Mouse (Mus musculus) heart, postnatal 36 days (tissue): Measurements from ENCODE around the gene Parp6. TPM values are rescaled to one million over a fixed set of nuclear protein-coding genes. Genes with fewer than 3 reads are reported as not detected.

ENCODE experiments used
- DNase-seq, 2 experiments: peaks; one replicate each; pipeline ENCODE4 v3.0.0; 2021 to 2022
- intact Hi-C: fragments of 180-260 bp; cut with DNase I; formaldehyde crosslinking; loops from one replicate; pipeline ENCODE4 v1.15.1; 2025
- total RNA-seq, 2 experiments: library from RNA; stranded (reverse); gene quantifications; 2 replicates each; pipeline ENCODE4 v1.2.3; 2021

Gene Parp6
- total RNA-seq, 2 experiments from 2014 or later, result 16.8 to 21.9 TPM

GRCm38 (mm10) chr9:59675598-59675997 lies 58.5 kb downstream of the Parp6 start:
- no peak for DNase-seq

GRCm38 (mm10) chr9:59678313-59678712 lies 61.2 kb downstream of the Parp6 start:
- intact Hi-C loops, result loop anchor here (2.0 to 5.0 kb wide), 2 partner anchors 41 to 112 kb away; no protein-coding TSS in a partner anchor
- no peak for DNase-seq

More at GRCm38 (mm10) chr9:59675598-59675997, 58.5 kb downstream of the Parp6 start:
- intact Hi-C loops, result loop anchor here (2.0 to 5.0 kb wide), 2 partner anchors 15 to 38 kb away; no protein-coding TSS in a partner anchor

GRCm38 (mm10) chr9:59679678-59680533 lies 62.8 kb downstream of the Parp6 start, which contains the start of gene Gramd2:
Gene Gramd2, plus strand, starts transcription at chr9:59680144.
- DNase-seq, result peak; percentile 69 to 70
- intact Hi-C loops, result loop anchor here (2.0 to 5.0 kb wide), 2 partner anchors 43 to 113 kb away; no protein-coding TSS in a partner anchor

- intact Hi-C loops, result no loop called here
- no peak for DNase-seq
Measured at GRCm38 (mm10) chr9:59680534-59680875, 63.4 kb downstream of the Parp6 start.

GRCm38 (mm10) chr9:59684020-59684419 lies 66.9 kb downstream of the Parp6 start:
- intact Hi-C loops, result no loop called here
- no peak for DNase-seq

- DNase-seq, result no peak
- intact Hi-C loops, result no loop called here
Measured at GRCm38 (mm10) chr9:59687416-59688046, 70.4 kb downstream of the Parp6 start.

GRCm38 (mm10) chr9:59691635-59692094 lies 74.6 kb downstream of the Parp6 start:
- intact Hi-C loops, result no loop called here
- DNase-seq, result peak; percentile 81 to 84

GRCm38 (mm10) chr9:59692145-59692544 lies 75.1 kb downstream of the Parp6 start:
- intact Hi-C loops, result no loop called here
- DNase-seq, result no peak

- intact Hi-C loops, result no loop called here
- DNase-seq, result no peak
Measured at GRCm38 (mm10) chr9:59694571-59695450, 77.7 kb downstream of the Parp6 start.

- intact Hi-C loops, result no loop called here
- no peak for DNase-seq
Measured at GRCm38 (mm10) chr9:59695451-59695813, 78.3 kb downstream of the Parp6 start.

GRCm38 (mm10) chr9:59696381-59696780 lies 79.3 kb downstream of the Parp6 start:
- intact Hi-C loops, result no loop called here
- no peak for DNase-seq

Other genes with a start within 250 kb of the Parp6 start
- 10 to 100 TPM; 77.6 to 83.7 TPM for gene Arih1, start 130.7 kb upstream of the Parp6 start, total RNA-seq
- gene Hexa, start 77.7 kb upstream of the Parp6 start, total RNA-seq, result 10 to 100 TPM; 43.9 to 47.0 TPM
- gene Tmem202, start 77.4 kb upstream of the Parp6 start, total RNA-seq, result under 1 TPM; 0.28 to 0.57 TPM
- not detected for gene Celf6, start 39.4 kb upstream of the Parp6 start, total RNA-seq
- gene Pkm, start 39.1 kb downstream of the Parp6 start, total RNA-seq, result 1,000 to 10,000 TPM; 1,087 to 1,168 TPM
- not detected for gene Gramd2, start 62.9 kb downstream of the Parp6 start, total RNA-seq
- 1 to 10 TPM; 7.9 to 9.6 TPM for gene Senp8, start 133.4 kb downstream of the Parp6 start, total RNA-seq
- gene Myo9a, start 133.6 kb downstream of the Parp6 start, total RNA-seq, result 10 to 100 TPM; 12.6 to 14.8 TPM